Mouse (Mus musculus) liver, adult 2 months (tissue): Measurements from ENCODE around the gene Ganc.

ENCODE experiments used
- CTCF ChIP-seq: fragments of 200-500 bp; IDR thresholded peaks from 2 replicates; pipeline ENCODE4 v1.5.1; 2011; ENCODE audit warnings: low read depth, low read length, control low read depth
- POLR2A ChIP-seq: fragments of 200-500 bp; IDR thresholded peaks from 2 replicates; pipeline ENCODE4 v1.6.1; 2011; ENCODE audit warnings: low read length, control low read depth; ENCODE audit not compliant: insufficient read depth; ENCODE audit errors: extremely low read depth

DNA sequence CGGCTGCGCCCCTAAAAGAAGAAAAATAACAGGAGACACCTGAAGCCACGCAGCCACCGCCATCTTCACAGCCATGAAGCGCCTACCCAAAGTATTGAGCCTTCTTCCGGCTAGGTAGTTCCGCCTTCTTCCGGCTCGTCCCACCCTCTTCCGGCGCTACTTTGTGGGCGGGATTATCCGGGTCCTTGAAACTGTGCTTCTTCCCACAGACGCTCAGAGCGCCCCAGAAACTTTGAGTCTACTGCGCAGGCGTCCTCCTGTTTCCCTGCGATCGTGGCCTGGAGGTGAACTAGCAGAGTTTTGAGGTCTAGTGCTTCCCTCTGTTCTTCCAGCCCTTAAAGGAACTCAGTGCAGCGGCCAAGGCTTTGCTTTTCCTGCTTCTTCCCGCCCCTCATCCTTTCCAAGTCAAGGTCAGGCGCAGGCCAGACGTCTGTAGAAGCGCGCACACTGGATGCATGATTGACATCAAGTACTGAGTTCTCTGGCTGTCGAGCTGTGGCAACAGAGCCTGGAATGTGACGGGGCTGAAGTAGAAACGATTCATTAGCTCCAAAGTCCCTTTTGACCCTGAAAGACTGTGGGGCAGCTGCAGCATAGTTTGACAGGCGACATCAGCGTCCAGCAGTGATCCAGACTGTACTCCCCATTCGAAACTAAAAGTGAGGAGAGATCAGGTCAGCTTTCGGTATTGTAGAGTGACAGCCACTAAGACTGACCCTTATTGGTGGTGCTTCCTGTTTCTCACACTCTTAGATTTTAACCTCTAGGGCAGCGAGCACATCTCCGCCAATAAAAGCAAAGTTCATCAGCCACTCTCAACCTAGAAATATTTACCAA, 508 bp downstream of the Ganc start, which contains the start of gene Tmem87a:
- TF ChIP-seq POLR2A = peak; percentile 39; the same call in 1 of the 2 replicates
- TF ChIP-seq CTCF = no peak
